Mouse (Mus musculus) MEL (cell line): Measurements from ENCODE around the gene Ppox. TPM values are rescaled to one million over a fixed set of nuclear protein-coding genes. Genes with fewer than 3 reads are reported as not detected.

Source experiments
- DNase-seq: peaks from one replicate; pipeline ENCODE4 v3.0.0; 2011; ENCODE audit warnings: low read depth, low spot score
- H3K27ac ChIP-seq: 2 replicates; pipeline ENCODE4 v1.5.1; 2012; ENCODE audit warnings: low read depth, mild to moderate bottlenecking, control low read depth, low read length, moderate library complexity; ENCODE audit not compliant: control insufficient read depth
- H3K27me3 ChIP-seq, 2 experiments: fragments of 150-350 bp in 1 of 2; sonication (generic) in 1 of 2; 2 replicates each; pipeline ENCODE4 v1.6.1; 2012; ENCODE audit warnings: low read length in 2 of 2, mild to moderate bottlenecking in 2 of 2, improper control_type of control experiment in 1 of 2, moderate library complexity in 1 of 2; ENCODE audit not compliant: insufficient read depth in 2 of 2, control insufficient read depth in 1 of 2
- H3K36me3 ChIP-seq, 2 experiments: 2 replicates each; pipeline ENCODE4 v1.6.1; 2012 to 2014; ENCODE audit warnings: low read length in 2 of 2, improper control_type of control experiment in 1 of 2, inconsistent platforms in 1 of 2, mild to moderate bottlenecking in 1 of 2; ENCODE audit not compliant: insufficient read depth in 2 of 2, control insufficient read depth in 1 of 2
- H3K4me1 ChIP-seq, 2 experiments: fragments of 150-350 bp in 1 of 2; sonication (generic) in 1 of 2; 2 replicates each; pipeline ENCODE4 v1.6.1; 2012; ENCODE audit warnings: low read length in 2 of 2, improper control_type of control experiment in 1 of 2, mild to moderate bottlenecking in 1 of 2; ENCODE audit not compliant: insufficient read depth in 2 of 2, control insufficient read depth in 1 of 2
- H3K4me3 ChIP-seq, 2 experiments: fragments of 150-350 bp in 1 of 2; sonication (generic) in 1 of 2; 2 replicates each; pipeline ENCODE4 v1.5.1; 2012; ENCODE audit warnings: low read depth in 2 of 2, low read length in 2 of 2, mild to moderate bottlenecking in 2 of 2, moderate library complexity in 2 of 2, control low read depth in 1 of 2, improper control_type of control experiment in 1 of 2; ENCODE audit not compliant: control insufficient read depth in 1 of 2, insufficient read depth in 1 of 2
- H3K79me2 ChIP-seq: 2 replicates; pipeline ENCODE4 v1.6.1; 2012; ENCODE audit warnings: mild to moderate bottlenecking, low read length, moderate library complexity; ENCODE audit not compliant: control insufficient read depth, poor library complexity, insufficient read depth
- H3K9ac ChIP-seq: 2 replicates; pipeline ENCODE4 v1.6.1; 2012; ENCODE audit warnings: low read depth, mild to moderate bottlenecking, control low read depth, low read length, moderate library complexity; ENCODE audit not compliant: control insufficient read depth, poor library complexity, severe bottlenecking
- H3K9me3 ChIP-seq: fragments of 150-350 bp; sonication (generic); replicated peaks from 2 replicates; pipeline ENCODE4 v1.6.1; 2012; ENCODE audit warnings: mild to moderate bottlenecking, low read length, improper control_type of control experiment, moderate library complexity; ENCODE audit not compliant: insufficient read depth
- CHD1 ChIP-seq: IDR thresholded peaks from 2 replicates; pipeline ENCODE4 v1.6.1; 2012; ENCODE audit warnings: low read depth, mild to moderate bottlenecking, inconsistent platforms, low read length, improper control_type of control experiment
- E2F4 ChIP-seq: IDR thresholded peaks from 2 replicates; pipeline ENCODE4 v1.6.1; 2011; ENCODE audit warnings: low read depth, low read length, improper control_type of control experiment, borderline replicate concordance
- ELF1 ChIP-seq: IDR thresholded peaks from 2 replicates; pipeline ENCODE4 v1.6.1; 2014; ENCODE audit warnings: low read depth, mild to moderate bottlenecking, inconsistent platforms, low read length, improper control_type of control experiment, moderate library complexity
- EP300 ChIP-seq, 2 experiments: IDR thresholded peaks; 2 replicates each; pipeline ENCODE4 v1.6.1; 2011; ENCODE audit warnings: improper control_type of control experiment in 2 of 2, low read length in 2 of 2, low read depth in 1 of 2, mild to moderate bottlenecking in 1 of 2
- GABPA ChIP-seq: IDR thresholded peaks from 2 replicates; pipeline ENCODE4 v1.6.1; 2012; ENCODE audit warnings: low read depth, mild to moderate bottlenecking, inconsistent platforms, low read length, improper control_type of control experiment, moderate library complexity
- GATA1 ChIP-seq: IDR thresholded peaks from 2 replicates; pipeline ENCODE4 v1.6.1; 2011; ENCODE audit warnings: low read depth, low read length, improper control_type of control experiment
- HCFC1 ChIP-seq: IDR thresholded peaks from 2 replicates; pipeline ENCODE4 v1.6.1; 2012; ENCODE audit warnings: low read depth, mild to moderate bottlenecking, inconsistent platforms, low read length, improper control_type of control experiment, moderate library complexity
- JUND ChIP-seq: IDR thresholded peaks from 2 replicates; pipeline ENCODE4 v1.6.1; 2011; ENCODE audit warnings: low read depth, mild to moderate bottlenecking, improper control_type of control experiment, low read length
- MAFK ChIP-seq: IDR thresholded peaks from 2 replicates; pipeline ENCODE4 v1.6.1; 2011; ENCODE audit warnings: low read depth, mild to moderate bottlenecking, low read length, improper control_type of control experiment, borderline replicate concordance
- MAZ ChIP-seq: IDR thresholded peaks from 2 replicates; pipeline ENCODE4 v1.6.1; 2012; ENCODE audit warnings: low read depth, mild to moderate bottlenecking, inconsistent platforms, low read length, improper control_type of control experiment
- MXI1 ChIP-seq: IDR thresholded peaks from 2 replicates; pipeline ENCODE4 v1.6.1; 2011; ENCODE audit warnings: mild to moderate bottlenecking, low read depth, low read length, improper control_type of control experiment
- MYB ChIP-seq: IDR thresholded peaks from 2 replicates; pipeline ENCODE4 v1.6.1; 2011; ENCODE audit warnings: mild to moderate bottlenecking, low read depth, low read length, improper control_type of control experiment
- NELFE ChIP-seq: IDR thresholded peaks from 2 replicates; pipeline ENCODE4 v1.6.1; 2011; ENCODE audit warnings: low read depth, low read length, improper control_type of control experiment
- NRF1 ChIP-seq: IDR thresholded peaks from 2 replicates; pipeline ENCODE4 v1.6.1; 2014; ENCODE audit warnings: low read depth, mild to moderate bottlenecking, inconsistent platforms, low read length, improper control_type of control experiment, moderate library complexity; ENCODE audit not compliant: poor library complexity, insufficient read depth, severe bottlenecking
- POLR2A ChIP-seq, 2 experiments: IDR thresholded peaks; 2 replicates each; pipeline ENCODE4 v1.6.1; 2011 to 2012; ENCODE audit warnings: low read length in 2 of 2, mild to moderate bottlenecking in 2 of 2, control low read depth in 1 of 2, improper control_type of control experiment in 1 of 2, low read depth in 1 of 2, moderate library complexity in 1 of 2; ENCODE audit not compliant: control insufficient read depth in 1 of 2, insufficient read depth in 1 of 2, poor library complexity in 1 of 2
- POLR2AphosphoS2 ChIP-seq: IDR thresholded peaks from 2 replicates; pipeline ENCODE4 v1.6.1; 2011; ENCODE audit warnings: low read length, improper control_type of control experiment
- SIN3A ChIP-seq: IDR thresholded peaks from 2 replicates; pipeline ENCODE4 v1.6.1; 2012; ENCODE audit warnings: low read length, improper control_type of control experiment, inconsistent platforms
- TBP ChIP-seq: IDR thresholded peaks from 2 replicates; pipeline ENCODE4 v1.8.0; 2011; ENCODE audit warnings: low read depth, low read length, improper control_type of control experiment
- TCF12 ChIP-seq: IDR thresholded peaks from 2 replicates; pipeline ENCODE4 v1.6.1; 2014; ENCODE audit warnings: low read depth, mild to moderate bottlenecking, inconsistent platforms, low read length, improper control_type of control experiment, moderate library complexity
- UBTF ChIP-seq: IDR thresholded peaks from 2 replicates; pipeline ENCODE4 v1.6.1; 2012; ENCODE audit warnings: low read depth, mild to moderate bottlenecking, inconsistent platforms, low read length, improper control_type of control experiment, moderate library complexity, borderline replicate concordance; ENCODE audit not compliant: insufficient read depth
- USF1 ChIP-seq: IDR thresholded peaks from 2 replicates; pipeline ENCODE4 v1.6.1; 2014; ENCODE audit warnings: low read depth, mild to moderate bottlenecking, inconsistent platforms, low read length, improper control_type of control experiment, moderate library complexity
- ZMIZ1 ChIP-seq: IDR thresholded peaks from 2 replicates; pipeline ENCODE4 v1.6.1; 2012; ENCODE audit warnings: low read depth, mild to moderate bottlenecking, inconsistent platforms, low read length, improper control_type of control experiment, moderate library complexity
- ZNF384 ChIP-seq: IDR thresholded peaks from 2 replicates; pipeline ENCODE4 v1.6.1; 2012; ENCODE audit warnings: low read depth, mild to moderate bottlenecking, inconsistent platforms, low read length, improper control_type of control experiment
- polyA plus RNA-seq, 2 experiments: library from polyadenylated mRNA; stranded (reverse) in 1 of 2; unstranded in 1 of 2; fragments of >175 nt in 1 of 2; fragments of >200 nt in 1 of 2; gene quantifications; 2 replicates each; pipeline versions ENCODE4 v1.2.1 to v1.2.4; 2012; ENCODE audit warnings: low replicate concordance in 2 of 2, low read depth in 1 of 2; ENCODE audit not compliant: insufficient read length in 2 of 2, insufficient read depth in 1 of 2, missing spikeins in 1 of 2
- total RNA-seq: library from RNA; depleted of rRNA; stranded (reverse); fragments of 300-350 nt; gene quantifications from 2 replicates; pipeline ENCODE4 v1.2.3, GENCODE M21; 2012

Gene Ppox
- total and polyA plus RNA-seq, 3 experiments = 27.0 to 63.6 TPM; not detected in 1

DNA sequence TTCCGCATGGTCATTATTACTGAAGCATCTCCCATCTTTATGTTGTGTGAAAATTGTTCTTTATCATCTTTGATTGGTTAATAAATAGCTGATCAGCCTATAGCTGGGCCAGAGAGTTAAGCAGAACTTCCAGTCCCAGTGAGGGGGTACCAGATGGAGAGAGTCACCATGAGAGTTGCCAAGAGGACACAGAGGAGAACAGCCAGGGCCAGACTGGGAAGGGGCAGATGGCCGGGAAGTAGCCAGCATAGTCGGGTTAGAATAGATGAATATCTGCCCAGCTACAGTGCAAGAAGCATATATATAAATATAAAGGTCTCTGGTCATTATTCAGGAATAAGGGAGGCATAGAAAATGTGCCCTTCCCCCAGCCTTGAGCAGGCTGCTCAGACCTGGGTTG, 17.2 kb upstream of the Ppox start:
- H3K9me3 ChIP-seq = no peaks in the 10 kb centered on the region
- no peak overlapping the region for H3K9ac ChIP-seq
- peaks cover 8% of the 10 kb centered on the region for H3K79me2 ChIP-seq
- H3K36me3 ChIP-seq = peaks cover 0 to 9% of the 10 kb centered on the region in 2 experiments; a peak in 2 of 4 replicates
- H3K27me3 ChIP-seq = peaks cover 0 to 4% of the 10 kb centered on the region in 2 experiments; a peak in 3 of 4 replicates
- H3K27ac ChIP-seq = no peak overlapping the region
- no peak overlapping the region for H3K4me3 ChIP-seq
- TF ChIP-seq MAFK = no peak
- TF ChIP-seq E2F4 = no peak
- H3K4me1 ChIP-seq = peaks cover 0 to 8% of the 10 kb centered on the region in 2 experiments; a peak in 2 of 4 replicates
- DNase-seq = no peak

DNA sequence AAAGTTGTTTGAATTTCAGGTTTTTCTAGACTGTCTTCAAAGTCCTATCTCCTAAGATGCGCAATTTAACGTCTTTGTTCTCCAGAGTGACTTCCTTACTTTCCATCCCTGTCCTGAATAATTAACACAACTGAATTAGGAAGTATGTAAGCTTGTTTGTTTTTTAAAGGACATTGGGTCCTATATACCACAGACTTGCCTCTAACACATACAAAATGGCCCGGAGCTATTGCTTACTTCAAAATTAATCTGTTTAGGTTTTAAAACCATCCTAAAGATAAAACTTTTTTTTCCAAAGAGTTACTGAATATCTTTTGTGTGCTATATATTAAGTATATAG, 14.0 kb upstream of the Ppox start:
- DNase-seq = no peak
- peaks cover 0 to 9% of the 10 kb centered on the region in 2 experiments; a peak in 3 of 4 replicates for H3K4me1 ChIP-seq
- no peaks in the 10 kb centered on the region; a peak in 1 of 4 replicates for H3K27me3 ChIP-seq
- peaks cover 0 to 14% of the 10 kb centered on the region in 2 experiments; a peak in 2 of 4 replicates for H3K36me3 ChIP-seq
- no peaks in the 10 kb centered on the region for H3K9me3 ChIP-seq
- peak overlapping the region; percentile 83 to 100 for H3K4me3 ChIP-seq
- TF ChIP-seq POLR2AphosphoS2 (0 out of 2 replicates have a peak, but pooled peaks have one; percentile 58), USF1 (no peak), ZNF384 (no peak), SIN3A (no peak), GATA1 (no peak), TBP (peak; percentile 52; the same call in 1 of the 2 replicates), NRF1 (no peak), NELFE (peak; percentile 53), MYB (no peak), JUND (no peak)
- H3K9ac ChIP-seq = peak overlapping the region; percentile 99
- peak overlapping the region; percentile 99 for H3K27ac ChIP-seq
- peaks cover 14% of the 10 kb centered on the region for H3K79me2 ChIP-seq

DNA sequence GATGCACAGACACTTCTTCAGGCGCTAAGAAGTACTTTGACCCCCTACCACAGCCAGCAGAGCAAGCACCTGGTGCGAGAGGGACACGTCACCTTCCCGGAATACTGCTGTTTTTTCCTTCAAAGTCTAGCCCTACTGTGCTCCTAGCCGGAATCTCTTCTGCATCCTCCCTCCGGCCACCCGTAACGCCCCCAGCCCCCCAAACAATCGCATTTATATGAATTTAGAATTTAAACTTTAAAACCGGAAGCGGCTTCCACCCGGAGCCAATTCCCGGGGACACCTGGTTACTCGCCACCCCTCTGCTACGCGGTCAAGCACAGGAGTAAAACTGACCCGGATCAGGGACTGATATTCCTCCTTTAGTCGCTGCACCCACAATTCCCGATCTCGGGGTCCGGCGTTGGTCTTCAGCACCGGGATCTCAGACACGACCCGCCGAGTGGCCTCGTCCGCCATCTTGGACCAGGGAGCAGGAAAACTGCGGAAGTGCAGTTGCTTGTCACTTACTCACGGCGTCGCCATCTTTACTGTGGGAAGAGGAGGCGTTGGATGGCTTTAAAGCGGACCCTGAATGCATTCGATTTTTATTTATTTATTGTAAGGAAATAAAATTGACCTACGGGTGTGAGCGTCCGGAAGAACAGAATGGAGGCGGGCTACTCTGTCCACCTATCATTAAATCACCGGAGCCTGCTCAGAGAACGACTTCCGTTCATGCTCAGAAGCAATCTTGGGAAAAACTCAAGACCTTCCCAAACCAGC, 13.5 kb upstream of the Ppox start, which contains the start of gene Ufc1:
TSS of gene Ufc1 (minus strand) at position 727 of the 765 bp plus-strand sequence.
- H3K4me1 ChIP-seq = peaks cover 0 to 9% of the 10 kb centered on the region in 2 experiments; a peak in 3 of 4 replicates
- H3K9me3 ChIP-seq = no peaks in the 10 kb centered on the region
- H3K79me2 ChIP-seq = peaks cover 14% of the 10 kb centered on the region
- peak within 1 kb of the TSS; percentile 99 for H3K9ac ChIP-seq
- H3K27me3 ChIP-seq = no peaks in the 10 kb centered on the region; a peak in 1 of 4 replicates
- peak within 1 kb of the TSS; percentile 99 for H3K27ac ChIP-seq
- peak; percentile 93 for DNase-seq
- peak within 1 kb of the TSS; percentile 83 to 100 for H3K4me3 ChIP-seq
- peaks cover 0 to 14% of the 10 kb centered on the region in 2 experiments; a peak in 2 of 4 replicates for H3K36me3 ChIP-seq
- peak in 1 of 2 experiments; percentile 32; a peak in 1 of 4 replicates for TF ChIP-seq EP300 (IDR thresholded peaks at IDR 0.05; ENCODE audit: low read depth in 1 of 2, low read length in 2 of 2)
- peak; percentile 55; the same call in 1 of the 2 replicates for TF ChIP-seq MAZ
- peak; percentile 62 for TF ChIP-seq NRF1
- 0 out of 2 replicates have a peak, but pooled peaks have one; percentile 40 for TF ChIP-seq UBTF
- TF ChIP-seq CHD1 = 0 out of 2 replicates have a peak, but pooled peaks have one; percentile 10
- TF ChIP-seq TBP = peak; percentile 82
- peak; percentile 35 to 81; a peak in 2 of 4 replicates for TF ChIP-seq POLR2A (IDR thresholded peaks at IDR 0.05; ENCODE audit: control insufficient read depth in 1 of 2, insufficient read depth in 1 of 2, low read depth in 1 of 2, low read length in 2 of 2, poor library complexity in 1 of 2)
- TF ChIP-seq ELF1 = peak; percentile 87
- TF ChIP-seq ZMIZ1 = 0 out of 2 replicates have a peak, but pooled peaks have one; percentile 6
- peak; percentile 49 for TF ChIP-seq TCF12
- TF ChIP-seq MXI1 = no peak; the same call in none of the 2 replicates
- 0 out of 2 replicates have a peak, but pooled peaks have one; percentile 38 for TF ChIP-seq NELFE
- no peak for TF ChIP-seq GABPA
- TF ChIP-seq HCFC1 = peak; percentile 87
- TF ChIP-seq POLR2AphosphoS2 = peak; percentile 51; the same call in 1 of the 2 replicates
